Mouse (Mus musculus) Patski (cell line): ENCODE data around the gene Crbn. TPM values are rescaled to one million over a fixed set of nuclear protein-coding genes. Genes with fewer than 3 reads are reported as not detected.
A peak's percentile ranks its signal among the peaks of the same experiment; 100 is the strongest.

Experiments used
- ATAC-seq: fragments of 100-300 bp; one replicate; pipeline ENCODE4 v1.8.0; 2021
- CTCF ChIA-PET: fragments of 350-600 bp; sonication (Branson Sonifier 250); formaldehyde crosslinking; loops from one replicate; lab custom pipeline; 2022; ENCODE audit warnings: inconsistent platforms; lab: Charles Lee
- POLR2A ChIA-PET: fragments of 350-600 bp; sonication (Branson Sonifier 250); formaldehyde crosslinking; loops from one replicate; lab custom pipeline; 2022; ENCODE audit warnings: antibody characterized with exemption, inconsistent platforms; lab: Charles Lee
- DNase-seq: peaks from one replicate; pipeline ENCODE4 v3.0.0-alpha.2; 2011; ENCODE audit warnings: low read depth, low spot score
- H3K27me3 ChIP-seq: fragments of 371-371 bp; one replicate; pipeline ENCODE4 v1.5.1; 2021
- CTCF ChIP-seq: fragments of 100-300 bp; IDR thresholded peaks from one replicate; pipeline ENCODE4 v1.5.1; 2021
- in situ Hi-C: fragments of 300-500 bp; cut with MboI; formaldehyde crosslinking; loops from 3 replicates; pipeline ENCODE4 v1.11.1; 2018; ENCODE audit warnings: low pct_unique_long_range_greater_than_20kb, mixed read lengths
- polyA plus RNA-seq: library from polyadenylated mRNA; unstranded; gene quantifications from one replicate; pipeline ENCODE4 v1.2.3, GENCODE M21; 2021

Crbn gene
- polyA plus RNA-seq, result 42.1 TPM

- CTCF ChIA-PET, result interaction anchor here (1.4 to 1.9 kb wide), 3 partner anchors 14 to 136 kb away, joined by 3 to 7 read pairs (median 4); no protein-coding TSS in a partner anchor
- peak; percentile 30 for DNase-seq
- in situ Hi-C loops, result loop anchor here (5.0 to 25.0 kb wide), 2 partner anchors 137 to 1588 kb away; no protein-coding TSS in a partner anchor
- POLR2A ChIA-PET, result no interaction called here
- peak; percentile 98 for ATAC-seq
- TF ChIP-seq CTCF, result peak; percentile 100
- no peaks in the 10 kb centered on the region for H3K27me3 ChIP-seq
Measured at GRCm38 (mm10) chr6:106799333-106800226, at the start of gene Crbn. TSS of gene Crbn (minus strand) at chr6:106800077.

- CTCF ChIA-PET, result no interaction called here
- in situ Hi-C loops, result no loop called here
- POLR2A ChIA-PET, result no interaction called here
- no peaks in the 10 kb centered on the region for H3K27me3 ChIP-seq
- TF ChIP-seq CTCF, result no peak
- no peak for ATAC-seq
- DNase-seq, result no peak
Measured at GRCm38 (mm10) chr6:106840181-106840580, 40.3 kb upstream of the Crbn start.

GRCm38 (mm10) chr6:106838053-106838452 lies 38.2 kb upstream of the Crbn start:
- in situ Hi-C loops, result no loop called here
- TF ChIP-seq CTCF, result no peak

GRCm38 (mm10) chr6:106835316-106835715 lies 35.4 kb upstream of the Crbn start:
- CTCF ChIA-PET, result interaction anchor here (0.6 kb wide), 1 partner anchor 974 kb away, joined by 3 read pairs; no protein-coding TSS in a partner anchor
- POLR2A ChIA-PET, result no interaction called here
- ATAC-seq, result no peak
- TF ChIP-seq CTCF, result no peak
- no peaks in the 10 kb centered on the region for H3K27me3 ChIP-seq
- in situ Hi-C loops, result no loop called here
- DNase-seq, result no peak

More at GRCm38 (mm10) chr6:106838053-106838452, 38.2 kb upstream of the Crbn start:
- POLR2A ChIA-PET, result no interaction called here
- CTCF ChIA-PET, result no interaction called here
- no peaks in the 10 kb centered on the region for H3K27me3 ChIP-seq
- DNase-seq, result no peak
- ATAC-seq, result no peak

- ATAC-seq (no peak), DNase-seq (no peak)
- peaks cover 18% of the 10 kb centered on the region for H3K27me3 ChIP-seq
- in situ Hi-C loops, result no loop called here
- POLR2A ChIA-PET, result no interaction called here
- CTCF ChIA-PET, result no interaction called here
- peak; percentile 45 for TF ChIP-seq CTCF
Measured at GRCm38 (mm10) chr6:106822329-106822728, 22.5 kb upstream of the Crbn start.

- CTCF ChIA-PET, result no interaction called here
Measured at GRCm38 (mm10) chr6:106820566-106820965, 20.7 kb upstream of the Crbn start.

GRCm38 (mm10) chr6:106819906-106820305 lies 20.0 kb upstream of the Crbn start:
- no peak for TF ChIP-seq CTCF
- no peak for DNase-seq
- CTCF ChIA-PET, result no interaction called here
- peaks cover 25% of the 10 kb centered on the region for H3K27me3 ChIP-seq
- in situ Hi-C loops, result no loop called here
- POLR2A ChIA-PET, result no interaction called here
- no peak for ATAC-seq

More at GRCm38 (mm10) chr6:106820566-106820965, 20.7 kb upstream of the Crbn start:
- H3K27me3 ChIP-seq, result peaks cover 22% of the 10 kb centered on the region
- in situ Hi-C loops, result no loop called here
- POLR2A ChIA-PET, result no interaction called here
- no peak for ATAC-seq
- no peak for DNase-seq
- TF ChIP-seq CTCF, result no peak

DNA sequence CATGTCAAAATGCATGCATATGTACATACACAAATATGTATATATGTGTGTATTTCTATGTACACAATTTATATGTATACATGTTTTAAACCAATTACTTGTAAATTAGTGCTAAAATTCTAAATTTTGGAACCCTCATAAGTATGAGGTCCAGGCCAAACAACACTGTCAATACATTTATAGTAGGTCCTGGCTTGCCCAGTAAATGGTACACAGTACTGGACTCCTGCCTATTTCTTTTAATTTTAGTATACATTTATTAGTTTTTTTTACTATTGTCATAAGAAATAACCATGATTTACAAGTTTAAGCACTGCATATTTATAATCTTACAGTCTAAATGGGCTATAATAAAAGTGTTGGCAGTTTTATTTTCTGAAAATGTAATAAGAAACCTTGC lies 19.4 kb upstream of the Crbn start:
- ChIA-PET POLR2A (no interaction called here), CTCF (interaction anchor here (1.5 kb wide), 1 partner anchor 11 kb away, joined by 5 read pairs; no protein-coding TSS in a partner anchor)
- peaks cover 25% of the 10 kb centered on the region for H3K27me3 ChIP-seq
- in situ Hi-C loops, result no loop called here
- ATAC-seq, result no peak
- TF ChIP-seq CTCF, result no peak
- no peak for DNase-seq

DNA sequence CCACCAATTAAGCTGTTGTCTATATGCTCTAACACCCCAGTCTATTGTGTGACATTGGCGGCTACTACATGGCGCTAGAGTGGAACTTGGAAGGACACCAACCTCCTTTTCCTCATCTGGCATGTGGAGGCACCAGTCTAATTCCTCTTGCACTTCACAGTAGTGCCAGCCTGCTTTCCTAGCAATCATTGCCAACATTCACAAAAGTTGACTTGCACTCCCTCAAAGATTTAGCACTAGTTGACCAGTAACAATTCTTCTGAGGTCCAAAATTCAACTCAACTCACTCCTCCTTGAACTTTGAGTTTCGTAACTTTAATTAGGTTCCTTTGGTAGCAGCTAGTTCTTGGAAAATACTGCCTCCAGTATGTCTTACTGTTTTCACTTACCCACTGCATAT lies 10.8 kb upstream of the Crbn start:
- ATAC-seq (no peak), DNase-seq (no peak)
- in situ Hi-C loops, result no loop called here
- TF ChIP-seq CTCF, result no peak
- ChIA-PET POLR2A (no interaction called here), CTCF (no interaction called here)
- H3K27me3 ChIP-seq, result peaks cover 18% of the 10 kb centered on the region

DNA sequence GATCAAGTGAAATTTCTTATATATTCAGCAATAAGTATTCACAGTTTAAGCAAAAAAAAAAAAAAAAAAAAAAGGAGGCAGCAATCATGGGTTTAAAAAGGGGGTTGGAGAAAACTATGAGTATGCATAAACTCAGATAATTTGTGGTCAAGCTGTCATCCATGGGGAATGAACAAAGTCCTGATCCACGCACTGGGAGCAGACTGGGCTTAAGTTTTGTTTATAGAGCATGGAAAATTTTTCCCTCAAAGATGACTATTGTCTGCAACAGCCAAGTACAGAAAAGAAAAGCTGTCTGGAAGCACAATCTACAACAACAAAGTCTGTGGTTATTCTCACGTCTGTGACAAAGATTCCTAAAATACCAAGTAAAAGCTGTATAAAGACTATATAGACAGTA lies 9.3 kb upstream of the Crbn start:
- TF ChIP-seq CTCF, result no peak
- ATAC-seq (no peak), DNase-seq (no peak)
- CTCF ChIA-PET, result interaction anchor here (1.3 kb wide), 1 partner anchor 10 kb away, joined by 5 read pairs; no protein-coding TSS in a partner anchor
- peaks cover 16% of the 10 kb centered on the region for H3K27me3 ChIP-seq
- in situ Hi-C loops, result loop anchor here (5.0 kb wide), 1 partner anchor 1253 kb away; no protein-coding TSS in a partner anchor
- POLR2A ChIA-PET, result no interaction called here

GRCm38 (mm10) chr6:106804904-106805303 lies 5.0 kb upstream of the Crbn start:
- peak; percentile 35 for DNase-seq
- in situ Hi-C loops, result loop anchor here (5.0 kb wide), 2 partner anchors 143 to 1257 kb away; no protein-coding TSS in a partner anchor
- CTCF ChIA-PET, result interaction anchor here (0.7 to 1.4 kb wide), 5 partner anchors 9 to 1248 kb away, joined by 3 to 5 read pairs (median 3); no protein-coding TSS in a partner anchor

More at GRCm38 (mm10) chr6:106804904-106805303, 5.0 kb upstream of the Crbn start:
- ATAC-seq, result peak; percentile 90
- no peaks in the 10 kb centered on the region for H3K27me3 ChIP-seq
- peak; percentile 70 for TF ChIP-seq CTCF
- POLR2A ChIA-PET, result no interaction called here
